Mouse (Mus musculus) right cerebral cortex, postnatal 14 days (tissue): ENCODE measurements around the gene Wdr18.
A peak's percentile ranks its signal among the peaks of the same experiment; 100 is the strongest.
"Not testable (repeated sequence)": the region's sequence is repeated elsewhere in the genome, so short reads cannot be mapped to it uniquely, and the experiment has no call there.

Experiments used
- DNase-seq: peaks from one replicate; pipeline ENCODE4 v3.0.0; 2022

Wdr18 gene

GRCm38 (mm10) chr10:79947502-79947901, 12.4 kb upstream of the Wdr18 start:
- no peak for DNase-seq

- DNase-seq = no peak
Measured at GRCm38 (mm10) chr10:79949873-79950272, 10.1 kb upstream of the Wdr18 start.

- no peak for DNase-seq
Measured at GRCm38 (mm10) chr10:79950661-79951060, 9.3 kb upstream of the Wdr18 start.

- DNase-seq = no peak
Measured at GRCm38 (mm10) chr10:79953946-79954345, 6.0 kb upstream of the Wdr18 start.

GRCm38 (mm10) chr10:79955691-79956090, 4.3 kb upstream of the Wdr18 start:
- no peak for DNase-seq

- DNase-seq = no peak
Measured at GRCm38 (mm10) chr10:79956643-79957154, 3.3 kb upstream of the Wdr18 start.

GRCm38 (mm10) chr10:79958140-79958816, 1.7 kb upstream of the Wdr18 start:
- DNase-seq = peak; percentile 74

GRCm38 (mm10) chr10:79959412-79959811, 540 bp upstream of the Wdr18 start:
- DNase-seq = not testable (repeated sequence)

GRCm38 (mm10) chr10:79960671-79961294, 831 bp downstream of the Wdr18 start:
- no peak for DNase-seq

- no peak for DNase-seq
Measured at GRCm38 (mm10) chr10:79964727-79965126, 4.8 kb downstream of the Wdr18 start.

GRCm38 (mm10) chr10:79965325-79965724, 5.4 kb downstream of the Wdr18 start:
- DNase-seq = no peak

GRCm38 (mm10) chr10:79966886-79967400, 7.0 kb downstream of the Wdr18 start:
- DNase-seq = no peak

GRCm38 (mm10) chr10:79968181-79968580, 8.2 kb downstream of the Wdr18 start:
- no peak for DNase-seq

GRCm38 (mm10) chr10:79969124-79969568, 9.2 kb downstream of the Wdr18 start:
- DNase-seq = no peak

- no peak for DNase-seq
Measured at GRCm38 (mm10) chr10:79970415-79971182, 10.6 kb downstream of the Wdr18 start, which contains the start of gene Grin3b. TSS of gene Grin3b (plus strand) at chr10:79970715.

- no peak for DNase-seq
Measured at GRCm38 (mm10) chr10:79971183-79971497, 11.2 kb downstream of the Wdr18 start.

GRCm38 (mm10) chr10:79972831-79973230, 12.9 kb downstream of the Wdr18 start:
- DNase-seq = no peak

- DNase-seq = no peak
Measured at GRCm38 (mm10) chr10:79974087-79974486, 14.1 kb downstream of the Wdr18 start.

GRCm38 (mm10) chr10:79974668-79975067, 14.7 kb downstream of the Wdr18 start:
- no peak for DNase-seq

GRCm38 (mm10) chr10:79976071-79976721, 16.2 kb downstream of the Wdr18 start:
- DNase-seq = no peak

GRCm38 (mm10) chr10:79976722-79977107, 16.8 kb downstream of the Wdr18 start:
- no peak for DNase-seq

GRCm38 (mm10) chr10:79977324-79977723, 17.4 kb downstream of the Wdr18 start:
- DNase-seq = no peak

- no peak for DNase-seq
Measured at GRCm38 (mm10) chr10:79978061-79978460, 18.1 kb downstream of the Wdr18 start.
